Mouse (Mus musculus) c-Kit-positive CD71-negative TER-119-negative erythroid progenitor cells, embryonic 14.5 days (primary cell): ENCODE measurements at regions not wholly inside any gene's neighbourhood (a gene's known extent, or its start where the extent isn't known, plus 50 kb on each side); places are given as distances from the start of the nearest gene placed in this dataset.
"Not testable (repeated sequence)": the region's sequence is repeated elsewhere in the genome, so short reads cannot be mapped to it uniquely, and the experiment has no call there.

Experiments
- DNase-seq: peaks from one replicate; pipeline ENCODE4 v3.0.0-alpha.2; 2013; ENCODE audit warnings: low read depth

DNA sequence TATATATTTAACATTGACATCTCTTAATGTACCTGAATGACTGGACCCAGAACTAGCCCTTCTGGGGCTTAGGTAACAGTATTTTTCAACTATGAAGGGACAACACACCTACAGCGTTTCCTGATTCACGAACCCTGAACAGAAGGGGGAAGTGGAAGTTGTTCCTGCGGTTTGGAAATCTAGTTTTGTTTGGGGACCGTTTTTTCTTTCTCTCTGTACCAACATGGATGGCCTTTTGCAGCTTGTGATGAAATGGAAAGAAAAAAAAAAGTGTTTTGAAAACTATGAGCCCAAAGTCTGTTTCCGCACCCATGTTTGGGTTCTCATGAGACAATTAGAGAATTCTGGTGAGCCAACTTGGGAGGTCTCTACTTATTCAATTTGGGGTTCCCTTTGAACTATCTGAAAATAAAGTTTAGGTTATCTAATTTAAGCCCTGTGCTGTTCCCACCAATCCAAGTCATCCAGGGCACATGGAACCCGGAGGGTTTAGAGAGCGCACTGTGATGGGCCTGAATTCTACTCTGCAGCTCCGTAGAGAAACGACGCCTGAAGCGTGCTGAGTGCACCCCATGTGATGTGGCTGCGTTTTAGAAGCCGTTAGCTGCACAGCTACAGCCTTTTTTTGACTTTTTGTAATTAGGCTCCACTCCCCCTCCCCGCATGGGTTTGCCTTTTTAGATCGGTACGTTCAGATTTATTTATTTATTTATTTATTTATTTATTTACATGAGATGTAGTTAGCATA lies 137.0 kb upstream of the Rapgef5 start:
- no peak for DNase-seq

- DNase-seq: no peak
Measured at GRCm38 (mm10) chr12:117380836-117381235, 135.4 kb upstream of the Rapgef5 start.

DNA sequence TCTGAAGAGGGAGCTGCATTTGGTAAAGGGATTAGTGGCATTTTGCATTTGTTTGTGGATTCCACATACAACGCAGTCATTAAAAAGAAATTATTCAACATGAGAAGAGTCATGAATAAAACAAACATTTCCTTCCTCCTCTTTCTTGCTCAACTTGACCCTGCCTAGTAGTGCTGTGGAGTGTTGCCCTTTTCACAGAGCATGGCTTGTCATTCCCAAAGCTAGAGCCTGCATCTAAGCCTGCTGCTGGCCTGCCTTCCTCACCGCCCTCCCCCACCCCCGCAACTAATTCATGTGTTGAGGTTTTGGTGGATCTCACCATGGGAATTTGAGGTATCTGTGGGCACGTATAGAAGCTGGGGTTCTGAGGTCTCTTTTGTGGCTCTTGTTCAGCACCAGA lies 133.6 kb upstream of the Rapgef5 start:
- DNase-seq: not testable (repeated sequence)

DNA sequence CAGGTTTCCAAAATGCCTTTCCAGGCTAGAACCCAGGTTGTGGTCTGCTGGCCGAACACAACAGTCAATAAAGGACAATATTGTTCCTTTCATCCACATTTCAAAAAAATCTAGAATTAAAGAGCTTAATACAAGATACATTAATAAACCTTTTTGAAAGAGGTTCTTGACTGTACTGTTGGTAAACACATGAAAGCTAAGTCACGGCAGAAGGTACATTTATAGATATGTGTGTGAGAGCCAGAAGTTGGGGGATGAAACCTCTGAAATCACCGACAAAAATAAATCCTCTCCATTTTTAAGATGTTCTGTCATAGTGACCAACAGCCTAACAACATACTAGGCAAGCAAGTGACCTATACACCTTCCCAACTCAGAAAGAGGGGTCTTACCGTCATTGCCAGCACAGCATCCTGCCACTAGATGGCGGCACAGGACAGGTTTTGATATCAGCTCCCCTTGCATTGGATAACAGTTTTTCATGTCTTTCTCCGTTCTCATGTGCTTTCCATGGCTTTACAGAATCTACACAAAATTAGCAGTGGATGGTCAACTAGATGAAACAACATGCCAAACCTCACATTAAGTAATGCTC lies 131.1 kb upstream of the Rapgef5 start:
- DNase-seq: peak; percentile 86

DNA sequence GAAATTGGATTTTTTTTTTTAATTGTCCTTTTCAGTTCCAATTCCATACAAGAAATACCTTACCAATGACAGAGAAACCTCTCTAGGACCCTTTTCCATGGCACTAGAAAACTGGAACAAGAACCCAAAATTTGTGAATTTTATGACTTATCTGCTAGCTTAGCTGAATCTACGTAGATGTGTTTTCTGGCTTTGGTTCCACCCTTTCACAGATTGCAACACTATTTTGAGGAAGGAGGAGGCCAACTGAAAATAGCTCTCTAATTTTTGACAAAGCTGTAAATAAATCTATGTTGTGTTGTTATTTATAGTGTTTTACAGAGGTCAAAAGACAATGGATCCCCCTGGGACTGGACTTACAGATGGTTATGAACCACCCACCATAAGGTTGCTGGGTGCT lies 130.6 kb upstream of the Rapgef5 start:
- DNase-seq: no peak

DNA sequence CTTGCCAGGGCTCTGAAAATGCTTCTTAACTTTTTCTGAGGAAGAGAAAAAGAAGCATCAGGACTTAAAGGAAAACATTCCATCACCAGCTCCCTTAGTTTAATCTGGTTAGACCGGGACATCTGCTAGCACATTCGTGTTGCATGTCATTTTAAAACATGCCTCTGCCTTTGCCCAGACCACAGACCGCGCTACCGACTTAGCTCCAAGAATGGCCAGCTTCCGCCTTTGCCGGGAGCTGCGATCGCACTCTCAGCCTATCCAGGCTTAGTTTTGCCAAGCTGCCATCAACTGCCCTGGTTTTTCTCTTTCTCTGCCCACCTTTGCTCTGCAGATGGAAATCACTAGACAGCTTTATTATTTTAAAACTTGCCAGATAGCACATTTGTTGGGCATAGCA lies 129.3 kb upstream of the Rapgef5 start:
- no peak for DNase-seq

DNA sequence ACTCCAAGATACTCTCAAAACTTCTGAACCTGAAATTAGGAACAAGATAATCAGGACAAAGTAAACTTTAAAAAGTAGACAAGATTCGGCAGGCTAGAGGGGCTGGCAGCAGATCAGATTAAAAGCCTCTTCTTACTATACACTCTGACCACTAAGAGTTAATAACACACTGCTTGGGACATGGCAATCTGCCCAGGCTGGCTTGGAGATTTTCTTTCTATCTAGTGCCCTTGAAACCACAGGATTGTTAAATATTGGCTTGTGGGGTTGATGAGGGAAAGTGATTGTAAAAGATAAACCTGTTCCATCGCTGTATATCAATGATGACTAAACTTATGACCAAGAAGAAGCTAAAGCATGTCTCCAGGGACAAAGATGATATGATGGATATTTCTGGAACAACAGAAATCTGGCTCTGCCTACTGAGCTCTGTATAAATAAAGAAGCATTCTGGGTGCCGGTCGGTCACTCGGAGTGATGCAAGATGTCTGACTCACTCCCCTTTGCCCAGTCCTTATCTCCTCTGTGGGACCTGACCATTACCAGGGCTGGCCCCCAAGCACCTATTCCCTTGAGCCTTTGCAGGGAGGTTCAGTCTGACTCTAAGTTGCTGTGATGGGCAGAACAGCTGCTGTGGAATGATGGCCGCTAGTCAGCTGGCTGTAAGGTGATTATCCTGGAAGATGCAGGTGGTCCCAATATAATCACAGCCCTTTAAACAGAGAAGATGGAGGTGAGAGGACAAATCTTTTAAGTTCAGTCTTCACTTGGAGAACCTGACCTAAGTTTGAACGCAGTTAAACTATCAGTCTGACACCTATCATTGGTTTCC lies 126.5 kb upstream of the Rapgef5 start:
- no peak for DNase-seq

DNA sequence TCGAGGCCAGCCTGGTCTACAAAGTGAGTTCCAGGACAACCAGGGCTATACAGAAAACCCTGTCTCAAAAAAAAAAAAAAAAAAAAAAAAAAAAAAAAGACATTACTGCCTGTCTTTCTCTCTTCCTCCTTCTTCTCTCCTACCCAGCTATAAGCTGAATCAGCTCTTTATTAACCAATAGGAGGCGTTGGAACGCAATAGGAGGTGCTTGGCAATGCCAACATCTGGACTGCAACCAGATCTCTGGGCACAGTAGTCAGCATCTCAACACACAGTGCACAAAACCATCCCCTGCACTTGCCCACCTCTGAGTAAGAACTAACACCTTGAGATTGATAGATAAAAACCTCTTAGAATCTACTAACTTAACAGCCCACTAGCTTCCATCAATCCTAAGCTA lies 118.8 kb upstream of the Rapgef5 start:
- DNase-seq: no peak

- no peak for DNase-seq
Measured at GRCm38 (mm10) chr12:117403513-117404156, 112.6 kb upstream of the Rapgef5 start.

DNA sequence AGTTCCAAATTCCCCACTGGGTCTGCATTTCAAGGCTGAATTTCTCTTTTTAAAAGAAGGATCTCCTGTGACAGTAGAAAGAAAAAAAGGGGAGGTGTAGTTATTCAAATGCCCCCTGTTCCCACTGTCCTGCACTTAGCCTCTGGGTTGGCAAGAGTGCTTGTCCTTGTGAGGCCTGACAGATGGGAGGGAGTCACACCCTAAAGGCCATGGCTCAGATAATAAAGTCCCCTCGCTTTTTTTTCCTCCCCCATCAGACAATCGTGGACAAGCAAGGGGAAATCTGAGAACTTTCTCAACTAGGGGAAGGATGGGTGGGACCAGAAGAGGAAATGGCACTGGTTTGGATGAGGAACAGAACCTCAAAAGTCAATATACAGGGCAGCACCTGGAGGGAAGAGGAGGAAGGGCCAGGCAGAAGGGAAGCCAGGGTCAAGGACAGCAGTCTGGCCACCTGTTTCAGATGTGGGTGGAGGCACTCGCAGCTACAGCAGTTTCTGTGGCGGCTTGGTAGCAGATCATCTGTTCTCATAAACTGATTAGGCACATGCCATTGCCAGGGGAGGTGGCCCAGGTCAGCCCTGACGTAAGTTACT lies 112.0 kb upstream of the Rapgef5 start:
- DNase-seq: no peak

GRCm38 (mm10) chr12:117406832-117407231 lies 109.4 kb upstream of the Rapgef5 start:
- no peak for DNase-seq

GRCm38 (mm10) chr12:117410604-117411003 lies 105.7 kb upstream of the Rapgef5 start:
- DNase-seq: no peak

DNA sequence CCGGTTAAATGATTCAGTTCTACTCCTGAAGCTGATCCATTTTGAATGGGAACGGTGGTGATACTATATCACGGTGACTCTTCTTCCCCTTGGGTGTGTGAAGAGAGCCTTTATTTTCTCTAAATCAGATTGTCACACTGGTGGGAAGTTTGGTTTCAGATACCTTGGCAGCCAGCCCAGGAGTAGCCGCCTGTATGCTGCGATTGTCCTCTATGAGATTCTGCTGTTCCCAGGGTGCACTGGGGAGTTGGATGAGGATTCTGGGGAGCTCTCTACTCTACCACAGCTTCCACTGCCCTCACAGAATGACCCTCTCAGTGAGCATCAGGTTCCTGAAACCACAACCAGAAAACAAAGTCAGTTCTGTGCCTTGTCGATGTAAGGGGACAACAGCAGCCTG lies 104.0 kb upstream of the Rapgef5 start:
- no peak for DNase-seq

- DNase-seq: no peak
Measured at GRCm38 (mm10) chr12:117412779-117413505, 103.3 kb upstream of the Rapgef5 start.

GRCm38 (mm10) chr12:117414020-117414419 lies 102.3 kb upstream of the Rapgef5 start:
- no peak for DNase-seq

GRCm38 (mm10) chr12:117415146-117415545 lies 101.1 kb upstream of the Rapgef5 start:
- no peak for DNase-seq

GRCm38 (mm10) chr12:117417991-117418390 lies 98.3 kb upstream of the Rapgef5 start:
- DNase-seq: no peak

- no peak for DNase-seq
Measured at GRCm38 (mm10) chr12:117422315-117422978, 93.8 kb upstream of the Rapgef5 start.

DNA sequence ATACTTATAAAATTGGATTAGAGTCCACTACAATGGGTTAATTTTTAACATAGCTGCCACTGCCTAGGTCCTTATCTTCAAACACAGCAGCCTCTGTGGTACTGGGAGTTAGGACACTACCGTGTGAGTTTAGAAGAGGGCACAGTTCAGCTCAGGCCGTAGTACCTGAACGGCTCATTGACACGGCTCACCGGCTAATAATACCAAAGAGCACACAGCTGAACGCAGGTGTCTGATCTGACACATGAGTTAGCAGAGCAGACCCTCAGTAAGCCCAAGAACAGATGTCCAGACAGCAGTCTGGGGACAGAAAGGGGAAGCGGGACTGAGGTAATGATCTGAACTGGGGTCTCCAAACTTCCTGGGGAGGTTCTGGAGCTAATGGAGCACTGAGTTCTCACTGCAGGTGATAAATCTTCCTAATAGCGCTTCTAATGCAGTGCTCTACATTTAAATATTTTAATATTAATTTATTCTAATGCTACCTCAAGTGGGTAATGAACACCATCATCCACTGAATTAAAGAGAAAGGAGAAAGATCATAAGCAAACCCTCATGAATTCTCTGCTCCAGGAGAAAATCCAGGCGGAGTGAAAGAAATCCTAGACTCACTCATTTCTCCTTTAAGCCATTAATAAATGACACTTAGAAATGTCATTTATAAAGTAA lies 90.8 kb upstream of the Rapgef5 start:
- no peak for DNase-seq

GRCm38 (mm10) chr12:117427431-117427830 lies 88.8 kb upstream of the Rapgef5 start:
- DNase-seq: peak; percentile 67
